Mouse (Mus musculus): ENCODE measurements at regions not wholly inside any gene's neighbourhood (a gene's known extent, or its start where the extent isn't known, plus 50 kb on each side); places are given as distances from the start of the nearest gene placed in this dataset.
"Not testable (repeated sequence)": the region's sequence is repeated elsewhere in the genome, so short reads cannot be mapped to it uniquely, and the experiment has no call there.

GRCm38 (mm10) chr12:93754505-93754904, 1905.5 kb upstream of the Sel1l start:
- not testable (repeated sequence) for DNase-seq (ENCODE audit: low read depth, low spot score)

GRCm38 (mm10) chr12:93748300-93748847, 1899.4 kb upstream of the Sel1l start:
- DNase-seq (ENCODE audit: low read depth, low spot score), result no peak

DNA sequence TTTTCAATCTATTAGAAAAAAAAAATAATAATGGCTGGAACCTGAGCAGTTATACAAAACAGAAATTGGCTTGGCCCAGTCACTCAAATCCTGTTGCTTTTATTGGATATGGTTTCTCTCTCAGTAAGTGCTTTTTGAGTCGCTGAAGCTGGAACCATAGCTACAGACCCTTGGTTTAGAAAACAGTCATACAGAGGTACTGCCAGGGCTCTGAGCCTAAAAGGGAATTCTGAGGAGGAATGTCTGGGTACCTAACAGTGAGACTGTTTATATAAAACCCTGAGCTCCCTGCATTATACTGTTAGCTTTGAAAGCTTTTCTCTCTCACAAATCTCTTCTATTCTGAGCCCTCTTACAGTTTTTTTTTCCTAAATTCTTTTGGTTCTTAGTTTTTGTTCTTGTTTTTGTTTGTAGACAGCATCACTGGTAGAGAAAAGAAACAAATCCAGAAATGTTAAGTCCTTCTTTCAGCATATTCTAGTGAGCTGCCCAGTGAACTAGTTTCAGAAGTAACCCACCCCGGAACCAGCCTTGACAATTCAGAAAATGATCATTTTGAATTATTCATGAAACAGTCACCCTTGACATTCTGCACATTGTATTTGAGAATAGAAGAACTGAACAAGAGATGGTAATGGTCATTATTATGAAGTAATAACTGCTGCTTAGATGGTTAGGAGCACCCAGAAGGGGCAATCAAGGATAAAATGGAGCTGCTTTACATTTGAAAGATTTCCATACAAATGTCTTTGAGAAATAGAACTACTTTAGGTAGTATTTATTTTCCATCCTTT, 1869.9 kb upstream of the Sel1l start:
- DNase-seq (ENCODE audit: low read depth, low spot score), result no peak

- DNase-seq (ENCODE audit: low read depth, low spot score), result no peak
These were observed 1857.0 kb upstream of the Sel1l start for GRCm38 (mm10) chr12:93705956-93706355.

GRCm38 (mm10) chr12:93687196-93687595, 1838.2 kb upstream of the Sel1l start:
- DNase-seq (ENCODE audit: low read depth, low spot score), result no peak

GRCm38 (mm10) chr12:93684385-93684784, 1835.4 kb upstream of the Sel1l start:
- DNase-seq (ENCODE audit: low read depth, low spot score), result no peak

GRCm38 (mm10) chr12:93677478-93677877, 1828.5 kb upstream of the Sel1l start:
- no peak for DNase-seq (ENCODE audit: low read depth, low spot score)

- peak; percentile 5 for DNase-seq (ENCODE audit: low read depth, low spot score)
These were observed 1826.1 kb upstream of the Sel1l start for GRCm38 (mm10) chr12:93675032-93675431.

DNA sequence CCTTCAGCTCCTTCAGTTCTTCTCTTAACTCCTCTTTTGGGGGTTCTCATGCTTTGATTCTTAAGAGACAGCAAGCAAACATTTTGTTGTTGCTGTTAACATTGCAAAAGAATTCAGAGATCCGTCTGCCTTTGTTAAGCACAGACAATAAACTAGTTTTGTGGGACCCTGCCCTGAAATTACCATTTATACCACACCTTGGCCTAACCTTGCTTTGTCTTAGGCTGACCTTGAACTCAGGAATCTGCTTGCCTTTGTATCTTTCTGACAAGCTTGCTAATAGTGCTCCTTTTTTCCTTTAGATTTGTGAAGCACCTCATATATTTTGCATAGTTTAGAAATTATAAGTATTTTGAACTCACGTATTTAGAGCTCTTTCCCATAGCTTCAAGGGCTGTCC, 1820.3 kb upstream of the Sel1l start:
- no peak for DNase-seq (ENCODE audit: low read depth, low spot score)

DNA sequence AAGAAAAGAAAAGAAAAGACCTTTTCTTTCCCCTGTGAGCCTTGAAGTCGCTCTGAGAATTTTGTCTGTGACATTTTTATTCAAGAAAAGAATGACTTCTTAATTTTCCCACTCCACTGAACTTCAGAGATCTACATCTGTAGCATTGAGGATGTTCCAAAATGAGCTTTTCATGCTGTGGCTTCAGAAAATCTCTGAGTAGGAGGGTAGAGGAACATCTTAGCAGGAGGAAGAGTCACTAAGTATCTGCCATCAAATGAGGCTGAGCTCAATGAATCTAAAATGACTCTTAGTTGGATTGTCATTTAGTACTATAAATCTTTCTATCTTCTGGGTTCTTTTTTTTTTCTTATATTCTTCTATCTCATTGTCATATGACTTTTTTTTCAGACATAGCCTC, 1817.8 kb upstream of the Sel1l start:
- no peak for DNase-seq (ENCODE audit: low read depth, low spot score)
